Mouse (Mus musculus) megakaryocyte, embryonic 14.5 days (primary cell): ENCODE data around the gene Igsf8.

Experiments
- FLI1 ChIP-seq: IDR thresholded peaks from 2 replicates; pipeline ENCODE4 v1.6.1; 2012; ENCODE audit warnings: low read length, inconsistent platforms, mixed read lengths
- GATA1 ChIP-seq: IDR thresholded peaks from 3 replicates; pipeline ENCODE4 v1.6.1; 2012; ENCODE audit warnings: mixed read lengths, low read length, inconsistent platforms, borderline replicate concordance

DNA sequence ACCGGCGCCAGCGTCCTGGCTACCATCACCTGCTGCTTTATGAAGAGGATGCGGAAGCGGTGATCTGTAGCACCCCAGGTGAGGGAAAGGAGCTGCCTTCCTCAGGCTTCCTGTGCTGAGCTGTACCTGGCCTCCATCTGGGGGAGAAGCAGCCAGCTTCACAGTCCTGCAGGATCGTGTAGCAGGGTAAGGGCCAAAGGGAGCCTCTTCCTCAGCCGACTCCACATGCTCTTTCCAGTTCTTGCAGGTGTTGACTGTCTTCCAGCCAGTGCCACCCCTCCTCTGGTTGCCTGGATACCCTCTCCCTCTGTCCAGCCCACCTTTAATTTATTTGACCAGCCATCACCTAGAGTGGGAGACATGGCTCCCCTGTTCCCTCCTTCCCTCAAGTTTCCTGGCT lies 57.9 kb downstream of the Igsf8 start:
- TF ChIP-seq GATA1 (no peak), FLI1 (no peak)
